Mouse (Mus musculus): ENCODE measurements around the gene Frmpd1. TPM values are rescaled to one million over a fixed set of nuclear protein-coding genes. Genes with fewer than 3 reads are reported as not detected.

Gene Frmpd1
- total and polyA plus RNA-seq, 2 experiments from 2014 or later: 4.6 to 20.5 TPM

DNA sequence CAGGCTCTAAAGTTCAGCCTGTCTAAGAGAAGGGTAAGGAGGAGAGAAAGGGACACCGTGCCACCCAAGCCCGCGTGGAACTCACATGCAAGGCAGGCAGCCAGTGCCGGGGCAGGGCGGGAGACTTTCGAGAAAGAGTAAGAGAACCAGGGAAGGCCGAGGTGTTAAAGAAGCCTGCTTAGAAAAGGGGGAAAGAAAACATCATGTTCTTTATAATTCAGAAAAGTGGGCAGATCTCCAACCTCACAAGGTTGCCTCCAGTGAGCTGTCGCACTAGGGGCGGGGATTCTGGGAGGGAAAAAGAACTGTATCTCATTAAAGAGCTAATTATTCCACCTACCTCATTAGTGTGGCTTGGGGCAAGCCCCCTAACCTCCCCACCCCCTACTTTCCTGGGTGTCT, 68.2 kb downstream of the Frmpd1 start:
- 37% methylated on average over 9 of the region's 9 CpGs for WGBS
- no peak overlapping the region for H3K9ac ChIP-seq (replicated peaks; ENCODE audit: low read length)
- no peak for TF ChIP-seq CTCF (IDR thresholded peaks at IDR 0.05; ENCODE audit: low read depth)
- H3K4me3 ChIP-seq (ENCODE audit: low read length): no peak overlapping the region
- H3K27ac ChIP-seq: peak overlapping the region; percentile 71; the same call in 1 of the 2 replicates
- peaks cover 9% of the 10 kb centered on the region for H3K4me1 ChIP-seq (ENCODE audit: insufficient read depth, low read length)
- no peak overlapping the region for H3K4me2 ChIP-seq (ENCODE audit: low read depth, low read length)
- no peak for ATAC-seq
- H3K36me3 ChIP-seq (ENCODE audit: insufficient read depth, low read length): no peaks in the 10 kb centered on the region
- peak; percentile 50 for DNase-seq (ENCODE audit: low spot score)
- no peaks in the 10 kb centered on the region for H3K27me3 ChIP-seq (ENCODE audit: insufficient read depth, low read length)
- H3K9me3 ChIP-seq (ENCODE audit: low read length): no peaks in the 10 kb centered on the region

DNA sequence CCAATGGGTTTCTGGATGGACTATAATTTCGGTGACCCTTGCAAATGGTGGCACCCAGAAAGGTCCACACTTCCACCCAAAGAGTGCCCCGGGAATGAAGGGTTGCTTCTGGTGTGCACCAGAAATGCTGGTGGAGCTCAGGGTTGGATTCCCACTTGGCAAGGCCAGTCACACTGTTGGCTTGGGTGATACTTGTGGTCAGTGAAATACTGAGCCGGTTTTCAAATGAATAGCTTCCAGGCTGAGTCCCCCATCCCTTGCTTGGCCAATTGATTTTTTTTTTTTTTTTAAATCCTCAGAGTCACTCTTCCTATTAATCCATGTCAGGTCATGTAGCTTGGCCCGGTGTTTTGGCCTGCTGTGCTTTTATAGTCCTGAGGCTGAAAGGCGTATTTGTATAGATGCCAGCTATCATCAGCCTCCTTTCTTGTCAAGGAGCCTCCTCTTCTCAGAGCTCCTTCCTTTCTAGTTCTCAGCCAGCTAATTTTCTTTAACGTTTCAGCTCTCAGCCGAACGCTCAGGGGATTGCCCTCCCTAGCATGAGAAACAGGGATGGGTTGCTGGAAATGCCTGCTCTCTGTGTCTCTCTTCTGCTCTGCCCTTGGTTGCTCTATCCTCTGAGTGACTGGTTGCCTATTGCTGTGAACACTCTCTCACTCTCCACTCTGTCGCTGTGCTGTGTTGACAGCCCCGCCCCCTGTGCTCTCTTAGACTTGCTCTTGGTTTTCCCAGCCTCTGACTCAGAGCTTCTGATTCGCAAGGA, 69.3 kb downstream of the Frmpd1 start:
- H3K27ac ChIP-seq: peak overlapping the region; percentile 71
- peak; percentile 90 for ATAC-seq
- no peak for TF ChIP-seq CTCF (IDR thresholded peaks at IDR 0.05; ENCODE audit: low read depth)

DNA sequence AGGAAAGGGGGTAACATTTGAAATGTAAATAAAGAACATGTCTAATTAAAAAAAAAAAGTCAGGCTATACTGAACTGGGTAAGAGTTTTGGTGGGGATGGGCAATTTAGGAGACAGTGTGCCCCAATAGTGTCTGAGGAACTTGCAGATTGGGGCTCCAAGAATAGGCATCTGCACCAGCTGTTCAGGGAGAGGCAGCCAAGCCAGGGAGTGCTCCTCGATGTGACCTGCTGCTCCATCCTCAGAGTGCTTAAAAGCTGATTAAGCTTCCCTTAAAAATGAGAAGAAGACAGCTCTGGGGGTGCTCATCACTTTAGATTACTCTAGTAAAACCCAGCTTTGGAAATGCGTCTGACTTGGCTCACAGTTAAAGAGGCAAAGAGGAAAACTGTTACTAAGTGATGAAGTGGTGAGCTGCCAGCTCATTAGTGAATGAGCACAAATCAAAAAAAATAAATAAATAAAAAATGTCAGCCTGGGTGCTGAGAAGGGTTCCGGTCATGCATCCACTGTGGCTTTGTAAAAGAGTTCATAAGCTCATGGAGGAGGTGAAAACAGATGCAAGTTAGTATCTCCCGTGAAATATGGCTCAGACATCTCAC, 74.7 kb downstream of the Frmpd1 start:
- DNase-seq (ENCODE audit: low spot score) (peak; percentile 37), ATAC-seq (no peak)
- no peak overlapping the region for H3K27ac ChIP-seq
- no peaks in the 10 kb centered on the region for H3K36me3 ChIP-seq (ENCODE audit: insufficient read depth, low read length)
- no peak overlapping the region for H3K4me3 ChIP-seq (ENCODE audit: low read length)
- no peak overlapping the region for H3K4me2 ChIP-seq (ENCODE audit: low read depth, low read length)
- no peak for TF ChIP-seq CTCF (IDR thresholded peaks at IDR 0.05; ENCODE audit: low read depth)
- H3K9me3 ChIP-seq (ENCODE audit: low read length): no peaks in the 10 kb centered on the region
- H3K9ac ChIP-seq (replicated peaks; ENCODE audit: low read length): no peak overlapping the region
- peaks cover under 1% of the 10 kb centered on the region; the same call in 1 of the 2 replicates for H3K4me1 ChIP-seq (ENCODE audit: insufficient read depth, low read length)
- no peaks in the 10 kb centered on the region for H3K27me3 ChIP-seq (ENCODE audit: insufficient read depth, low read length)
- WGBS: 45% methylated on average over 4 of the region's 4 CpGs

More for the DNA sequence above, 69.3 kb downstream of the Frmpd1 start:
- Histone ChIP-seq H3K27me3 (ENCODE audit: insufficient read depth, low read length) (no peaks in the 10 kb centered on the region), H3K4me3 (ENCODE audit: low read length) (no peak overlapping the region), H3K9ac (replicated peaks; ENCODE audit: low read length) (no peak overlapping the region), H3K4me1 (ENCODE audit: insufficient read depth, low read length) (peaks cover 9% of the 10 kb centered on the region), H3K36me3 (ENCODE audit: insufficient read depth, low read length) (no peaks in the 10 kb centered on the region), H3K9me3 (ENCODE audit: low read length) (no peaks in the 10 kb centered on the region), H3K4me2 (ENCODE audit: low read depth, low read length) (0 out of 2 replicates have a peak overlapping the region, but pooled peaks have one; percentile 1)
- WGBS: 20% methylated on average over 11 of the region's 11 CpGs
- DNase-seq (ENCODE audit: low spot score): peak; percentile 78

DNA sequence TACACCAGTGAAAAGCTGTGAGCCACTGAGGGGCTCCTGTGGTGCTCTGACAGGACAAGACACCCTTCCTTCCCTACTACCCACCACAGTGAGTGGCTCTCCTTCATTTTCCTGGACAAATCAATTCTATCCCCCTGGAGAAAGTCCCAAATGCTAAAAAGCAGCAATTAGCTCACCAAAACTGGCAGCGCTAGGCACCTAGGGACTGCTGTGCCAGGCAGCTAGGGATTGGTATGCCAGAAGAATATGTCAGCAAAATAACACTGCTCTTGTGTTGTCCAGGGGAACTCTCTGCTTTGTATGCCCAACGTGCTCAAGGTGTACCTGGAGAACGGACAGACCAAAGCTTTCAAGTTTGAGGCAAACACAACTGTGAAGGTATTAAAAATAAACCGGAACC, 76.9 kb downstream of the Frmpd1 start:
- H3K4me1 ChIP-seq (ENCODE audit: insufficient read depth, low read length): no peaks in the 10 kb centered on the region
- no peaks in the 10 kb centered on the region for H3K9me3 ChIP-seq (ENCODE audit: low read length)
- H3K27ac ChIP-seq: no peak overlapping the region
- no peak overlapping the region for H3K9ac ChIP-seq (replicated peaks; ENCODE audit: low read length)
- H3K4me2 ChIP-seq (ENCODE audit: low read depth, low read length): no peak overlapping the region
- ATAC-seq: no peak
- TF ChIP-seq CTCF (IDR thresholded peaks at IDR 0.05; ENCODE audit: low read depth): no peak
- H3K36me3 ChIP-seq (ENCODE audit: insufficient read depth, low read length): no peaks in the 10 kb centered on the region
- DNase-seq (ENCODE audit: low spot score): no peak
- WGBS: 76% methylated on average over 4 of the region's 4 CpGs
- H3K4me3 ChIP-seq (ENCODE audit: low read length): no peak overlapping the region
- H3K27me3 ChIP-seq (ENCODE audit: insufficient read depth, low read length): no peaks in the 10 kb centered on the region

DNA sequence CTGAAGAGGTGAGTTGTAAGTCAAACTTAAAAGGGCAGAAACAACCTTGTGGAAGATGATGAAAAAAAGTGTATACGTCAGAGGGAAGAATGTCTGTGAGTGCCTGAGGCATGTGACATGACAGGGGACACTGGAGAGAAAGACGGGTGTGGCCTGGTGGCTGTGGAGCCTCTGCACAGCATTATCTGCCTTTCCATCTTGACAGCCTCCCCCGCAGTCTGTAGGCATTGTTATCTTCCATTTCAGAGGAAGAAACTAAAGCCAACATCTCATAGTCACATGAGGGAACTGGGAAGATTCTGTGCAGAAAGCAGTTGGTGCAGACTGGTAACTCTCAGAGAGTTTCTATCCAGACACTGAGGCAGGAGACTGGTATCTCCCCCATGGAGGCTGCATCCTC, 83.2 kb downstream of the Frmpd1 start:
- Histone ChIP-seq H3K27ac (no peak overlapping the region), H3K36me3 (ENCODE audit: insufficient read depth, low read length) (no peaks in the 10 kb centered on the region), H3K9me3 (ENCODE audit: low read length) (no peaks in the 10 kb centered on the region), H3K4me3 (ENCODE audit: low read length) (no peak overlapping the region), H3K4me1 (ENCODE audit: insufficient read depth, low read length) (0 out of 2 replicates have a peak, but pooled peaks cover 4% of the 10 kb centered on the region), H3K27me3 (ENCODE audit: insufficient read depth, low read length) (no peaks in the 10 kb centered on the region), H3K4me2 (ENCODE audit: low read depth, low read length) (no peak overlapping the region), H3K9ac (replicated peaks; ENCODE audit: low read length) (no peak overlapping the region)
- 86% methylated on average over 3 of the region's 3 CpGs for WGBS
- no peak for DNase-seq (ENCODE audit: low spot score)
- no peak for ATAC-seq
- no peak for TF ChIP-seq CTCF (IDR thresholded peaks at IDR 0.05; ENCODE audit: low read depth)

DNA sequence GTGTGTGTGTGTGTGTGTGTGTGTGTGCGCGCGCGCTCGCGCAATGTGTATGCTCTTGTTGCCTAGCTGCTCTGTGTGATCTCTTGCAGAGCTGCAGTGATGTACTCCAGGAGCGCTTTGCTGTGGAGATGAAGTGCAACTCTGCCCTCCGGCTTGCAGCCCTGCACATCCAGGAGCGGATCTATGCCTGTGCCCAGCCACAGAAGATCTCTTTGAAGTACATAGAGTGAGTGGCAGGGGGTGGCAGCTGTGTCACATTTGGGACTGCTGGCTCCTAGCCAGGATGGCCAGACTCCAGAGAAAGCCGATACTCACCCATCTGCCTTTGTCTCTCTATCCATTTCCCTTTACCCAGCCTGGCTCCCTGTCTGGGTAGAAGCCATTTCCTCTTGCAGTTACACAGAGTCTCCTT, 86.4 kb downstream of the Frmpd1 start:
- ATAC-seq (peak; percentile 96), DNase-seq (ENCODE audit: low spot score) (peak; percentile 86)
- 38% methylated on average over 10 of the region's 10 CpGs for WGBS
- no peak for TF ChIP-seq CTCF (IDR thresholded peaks at IDR 0.05; ENCODE audit: low read depth)
- H3K9me3 ChIP-seq (ENCODE audit: low read length): no peaks in the 10 kb centered on the region
- H3K4me2 ChIP-seq (ENCODE audit: low read depth, low read length): peak overlapping the region; percentile 22
- H3K36me3 ChIP-seq (ENCODE audit: insufficient read depth, low read length): no peaks in the 10 kb centered on the region
- H3K27ac ChIP-seq: peak overlapping the region; percentile 45
- H3K27me3 ChIP-seq (ENCODE audit: insufficient read depth, low read length): no peaks in the 10 kb centered on the region
- no peak overlapping the region for H3K9ac ChIP-seq (replicated peaks; ENCODE audit: low read length)
- H3K4me3 ChIP-seq (ENCODE audit: low read length): no peak overlapping the region
- 0 out of 2 replicates have a peak, but pooled peaks cover 4% of the 10 kb centered on the region for H3K4me1 ChIP-seq (ENCODE audit: insufficient read depth, low read length)

DNA sequence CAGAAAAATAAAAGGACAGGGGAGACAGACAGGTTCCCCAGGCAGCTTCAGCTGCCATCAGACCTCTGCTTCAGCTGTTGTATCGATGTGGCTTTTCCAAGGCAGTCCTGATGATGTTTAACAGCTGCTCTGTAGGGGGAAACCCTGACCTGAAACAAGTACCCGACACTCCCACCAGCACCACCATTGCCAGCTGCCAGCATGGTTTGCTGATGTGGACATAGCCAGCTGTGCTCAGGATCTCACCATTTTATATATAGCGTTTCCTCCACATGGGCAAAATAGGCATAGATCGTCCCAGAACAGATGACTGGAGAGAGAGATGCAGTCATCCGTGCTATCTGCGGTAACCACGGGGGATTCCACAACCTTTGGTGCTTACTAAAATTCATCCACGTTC, 91.1 kb downstream of the Frmpd1 start:
- WGBS: 82% methylated on average over 8 of the region's 8 CpGs
- Histone ChIP-seq H3K9ac (replicated peaks; ENCODE audit: low read length) (no peak overlapping the region), H3K4me2 (ENCODE audit: low read depth, low read length) (no peak overlapping the region), H3K27me3 (ENCODE audit: insufficient read depth, low read length) (no peaks in the 10 kb centered on the region), H3K27ac (no peak overlapping the region), H3K4me3 (ENCODE audit: low read length) (no peak overlapping the region), H3K9me3 (ENCODE audit: low read length) (no peaks in the 10 kb centered on the region), H3K36me3 (ENCODE audit: insufficient read depth, low read length) (no peaks in the 10 kb centered on the region), H3K4me1 (ENCODE audit: insufficient read depth, low read length) (0 out of 2 replicates have a peak, but pooled peaks cover 4% of the 10 kb centered on the region)
- ATAC-seq (no peak), DNase-seq (ENCODE audit: low spot score) (no peak)
- no peak for TF ChIP-seq CTCF (IDR thresholded peaks at IDR 0.05; ENCODE audit: low read depth)

Data from hindbrain, postnatal 0 days (tissue).